Mouse (Mus musculus) hematopoietic stem cell, adult 5-6 weeks (primary cell): ENCODE results near the gene Aldh9a1. TPM values are rescaled to one million over a fixed set of nuclear protein-coding genes. Genes with fewer than 3 reads are reported as not detected.
"Not testable (repeated sequence)": the region's sequence is repeated elsewhere in the genome, so short reads cannot be mapped to it uniquely, and the experiment has no call there.

ENCODE experiments used
- ATAC-seq, 2 experiments: fragments of 125-278 bp in 1 of 2; replicated peaks in 1 of 2; 2 replicates each; pipeline ENCODE4 v1.8.0; 2016 to 2017; ENCODE audit warnings: inconsistent platforms in 2 of 2, mild to moderate bottlenecking in 2 of 2, moderate number of reproducible peaks in 2 of 2, low read depth in 1 of 2, moderate TSS enrichment in 1 of 2; ENCODE audit not compliant: low FRiP score in 2 of 2, poor library complexity in 2 of 2, severe bottlenecking in 2 of 2, insufficient read depth in 1 of 2, low TSS enrichment in 1 of 2
- total RNA-seq: library from RNA; stranded (forward); fragments of 172-1452, 232-1000 nt; gene quantifications from 2 replicates; pipeline ENCODE4 v1.2.3, GENCODE M21; 2017

The Aldh9a1 gene
- total RNA-seq, 1 experiment from 2014 or later: 37.4 TPM

- ATAC-seq: no peak
These were observed 8.8 kb upstream of the Aldh9a1 start for GRCm38 (mm10) chr1:167340910-167341528.

- no peak for ATAC-seq
These were observed 7.0 kb upstream of the Aldh9a1 start for GRCm38 (mm10) chr1:167342831-167343230.

- not testable (repeated sequence) for ATAC-seq
These were observed 3.7 kb upstream of the Aldh9a1 start for GRCm38 (mm10) chr1:167345994-167346520.

GRCm38 (mm10) chr1:167349206-167349605, 585 bp upstream of the Aldh9a1 start:
- ATAC-seq: not testable (repeated sequence)

- no peak for ATAC-seq
These were observed 1.0 kb downstream of the Aldh9a1 start for GRCm38 (mm10) chr1:167350597-167351415.

GRCm38 (mm10) chr1:167352403-167352802, 2.6 kb downstream of the Aldh9a1 start:
- no peak for ATAC-seq

GRCm38 (mm10) chr1:167357387-167357786, 7.6 kb downstream of the Aldh9a1 start:
- no peak for ATAC-seq

- no peak for ATAC-seq
These were observed 8.9 kb downstream of the Aldh9a1 start for GRCm38 (mm10) chr1:167358731-167359130.

GRCm38 (mm10) chr1:167360268-167360667, 10.5 kb downstream of the Aldh9a1 start:
- ATAC-seq: no peak

GRCm38 (mm10) chr1:167362819-167363218, 13.0 kb downstream of the Aldh9a1 start:
- no peak for ATAC-seq

- no peak for ATAC-seq
These were observed 13.5 kb downstream of the Aldh9a1 start for GRCm38 (mm10) chr1:167363322-167363721.

- no peak for ATAC-seq
These were observed 16.0 kb downstream of the Aldh9a1 start for GRCm38 (mm10) chr1:167365808-167366207.

- ATAC-seq: no peak
These were observed 16.8 kb downstream of the Aldh9a1 start for GRCm38 (mm10) chr1:167366621-167367020.

GRCm38 (mm10) chr1:167368018-167368417, 18.2 kb downstream of the Aldh9a1 start:
- ATAC-seq: no peak

- peak in 1 of 2 experiments; percentile 34; a peak in 1 of 4 replicates for ATAC-seq
These were observed 18.7 kb downstream of the Aldh9a1 start for GRCm38 (mm10) chr1:167368513-167368912.

- ATAC-seq: peak; percentile 93
These were observed 20.1 kb downstream of the Aldh9a1 start for GRCm38 (mm10) chr1:167369905-167370304.

GRCm38 (mm10) chr1:167372739-167373138, 22.9 kb downstream of the Aldh9a1 start:
- ATAC-seq: no peak

GRCm38 (mm10) chr1:167374003-167374784, 24.4 kb downstream of the Aldh9a1 start:
- ATAC-seq: peak; percentile 35 to 65; a peak in 2 of 4 replicates
